In genomic region chr4:70409456-70409855, GRCm38 (mm10) we compare ENCODE assay signal across 8 mouse cellular contexts. TPM values are rescaled to one million over a fixed set of nuclear protein-coding genes. Genes with fewer than 3 reads are reported as not detected.
A peak's percentile ranks its signal among the peaks of the same experiment; 100 is the strongest.
DNase-seq lines count a peak whose midpoint lies in the region; ATAC-seq and TF ChIP-seq lines count a peak whose summit lies in the region.

No protein-coding gene starts in this region.

- no peak for TF ChIP-seq CTCF in cerebellum, adult 2 months (IDR thresholded peaks at IDR 0.05; ENCODE audit: borderline replicate concordance, insufficient read depth, low read depth, low read length)

- peak overlapping the region; percentile 39 for H3K4me3 ChIP-seq in cerebellum, adult 2 months (replicated peaks; ENCODE audit: insufficient read depth, low read depth, low read length)
- peak overlapping the region; percentile 72 for H3K4me3 ChIP-seq in limb, embryonic 10.5 days
- H3K4me3 ChIP-seq in stomach, embryonic 15.5 days (replicated peaks) = peak overlapping the region; percentile 63

- peaks cover 19% of the 10 kb centered on the region for H3K36me3 ChIP-seq in limb, embryonic 10.5 days
- no peaks in the 10 kb centered on the region for H3K36me3 ChIP-seq in stomach, embryonic 15.5 days

- no peaks in the 10 kb centered on the region for H3K9me3 ChIP-seq in limb, embryonic 10.5 days (replicated peaks)
- no peaks in the 10 kb centered on the region for H3K9me3 ChIP-seq in stomach, embryonic 15.5 days

- peaks cover 3% of the 10 kb centered on the region; the same call in 1 of the 2 replicates for H3K4me1 ChIP-seq in cerebellum, adult 2 months (ENCODE audit: control insufficient read depth, insufficient read depth, low read length)
- H3K4me1 ChIP-seq in limb, embryonic 10.5 days = peaks cover 27% of the 10 kb centered on the region
- peaks cover 7% of the 10 kb centered on the region for H3K4me1 ChIP-seq in stomach, embryonic 15.5 days

- peak overlapping the region; percentile 4 for H3K9ac ChIP-seq in stomach, embryonic 15.5 days

- 6% methylated on average over 9 of the region's 9 CpGs for WGBS in cerebellum, adult 2 months
- WGBS in limb, embryonic 10.5 days = 30% methylated on average over 9 of the region's 9 CpGs
- 25% methylated on average over 9 of the region's 9 CpGs for WGBS in stomach, embryonic 15.5 days

- DNase-seq in cerebellum, adult 2 months = peak in 1 of 2 experiments; percentile 13
- DNase-seq in cerebellum, postnatal 36 days = no peak
- DNase-seq in retina, embryonic 14.5 days (ENCODE audit: low spot score) = peak; percentile 21
- no peak for DNase-seq in retina, postnatal 1 day
- no peak for DNase-seq in limb, embryonic 10.5 days (ENCODE audit: low spot score)
- DNase-seq in thymus, postnatal 10 days (ENCODE audit: low spot score in 2 of 2) = no peak
- no peak for DNase-seq in thymus, adult 18-20 months

- peak overlapping the region; percentile 57 for H3K4me2 ChIP-seq in stomach, embryonic 15.5 days

- no peak for ATAC-seq in stomach, embryonic 15.5 days (ENCODE audit: insufficient read depth, low FRiP score, low read depth)

- H3K27me3 ChIP-seq in cerebellum, adult 2 months (ENCODE audit: control insufficient read depth, insufficient read depth, low read length) = no peaks in the 10 kb centered on the region
- no peaks in the 10 kb centered on the region for H3K27me3 ChIP-seq in limb, embryonic 10.5 days (ENCODE audit: low read depth, poor library complexity, severe bottlenecking)
- no peaks in the 10 kb centered on the region for H3K27me3 ChIP-seq in stomach, embryonic 15.5 days (replicated peaks)

- no peak for TF ChIP-seq POLR2A in cerebellum, adult 2 months (IDR thresholded peaks at IDR 0.05; ENCODE audit: borderline replicate concordance, insufficient read depth, low read length)

- H3K27ac ChIP-seq in cerebellum, adult 2 months (ENCODE audit: insufficient read depth, low read length) = no peak overlapping the region
- H3K27ac ChIP-seq in limb, embryonic 10.5 days = peak overlapping the region; percentile 96
- H3K27ac ChIP-seq in stomach, embryonic 15.5 days = no peak overlapping the region

RNA-seq across cellular contexts. Expression of gene Cdk5rap2, which starts 0.8 kb away (rescaled TPM):
- polyA plus RNA-seq in cerebellum, adult 2 months (2012; rRNA removed) = 18.3 and 20.4 TPM in 2 replicates
- 25.3 and 31.6 TPM in 2 replicates for polyA plus RNA-seq in limb, embryonic 10.5 days (2016; fragmentation: Nextera tagmentation; extraction: Ambion mirVana)
- polyA plus RNA-seq in stomach, embryonic 15.5 days (2015; fragmentation: Nextera tagmentation; extraction: Ambion mirVana) = 16.0 and 21.0 TPM in 2 replicates
